Mouse (Mus musculus) stomach, adult 2 months (tissue): ENCODE data around the gene Zfp418. TPM values are rescaled to one million over a fixed set of nuclear protein-coding genes. Genes with fewer than 3 reads are reported as not detected.

Source experiments
- polyA plus RNA-seq: library from polyadenylated mRNA; depleted of rRNA; stranded (reverse); fragments of >200 nt; gene quantifications from 2 replicates; pipeline ENCODE4 v1.2.3, GENCODE M21; 2012; rRNA removed

The Zfp418 gene
- polyA plus RNA-seq: 0.09 and 0.13 TPM in 2 replicates

DNA sequence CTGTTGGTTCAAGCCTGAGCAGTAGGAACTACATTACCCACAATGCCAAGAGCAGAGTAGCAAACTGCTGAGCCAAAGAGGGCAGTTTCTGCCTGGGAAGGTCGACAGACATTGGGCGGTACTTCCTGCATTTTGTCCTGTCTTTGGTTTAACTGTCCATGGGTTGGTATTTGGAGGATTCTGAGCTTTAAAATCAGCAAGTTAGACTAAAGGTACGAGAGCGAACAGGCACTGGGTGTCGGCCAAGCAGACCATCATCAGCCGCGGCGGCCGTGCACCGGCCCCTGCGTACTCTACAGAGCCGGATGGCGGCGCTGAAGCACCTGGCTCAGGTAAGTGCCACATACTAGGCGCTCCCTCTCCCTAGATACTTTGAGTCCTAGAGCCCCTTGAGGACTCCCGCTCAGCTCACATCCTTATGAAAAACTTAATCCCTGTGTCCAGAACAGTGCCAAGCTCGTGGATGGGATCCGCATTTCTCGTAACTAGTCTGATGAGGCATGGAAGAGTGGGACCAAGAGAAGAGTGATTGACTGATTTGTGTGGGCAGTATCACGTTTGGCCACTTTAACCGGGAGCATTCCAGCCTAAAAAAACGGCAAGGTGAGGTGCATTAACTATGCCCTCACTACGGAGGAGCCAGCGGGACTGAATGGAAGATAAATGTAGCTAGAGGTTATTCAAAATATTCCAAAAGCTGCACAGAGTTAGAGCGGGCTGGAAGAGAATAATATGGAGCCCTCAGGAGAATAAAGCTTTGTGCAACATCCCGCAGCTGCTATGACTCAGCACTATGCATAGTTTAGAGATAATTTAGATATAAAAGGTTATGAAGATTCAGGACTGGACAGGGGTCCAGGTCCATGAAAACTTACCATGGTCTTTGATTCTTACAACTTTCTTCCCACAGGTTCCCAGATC, at the start of gene Zfp418:
Gene Zfp418, plus strand, starts transcription at position 104 of the 921 bp plus-strand sequence.

GRCm38 (mm10) chr7:7136379-7136866, 34.7 kb upstream of the Zfp418 start, which contains the start of gene Zfp773:
Zfp773 (minus strand) TSS chr7:7136755.

DNA sequence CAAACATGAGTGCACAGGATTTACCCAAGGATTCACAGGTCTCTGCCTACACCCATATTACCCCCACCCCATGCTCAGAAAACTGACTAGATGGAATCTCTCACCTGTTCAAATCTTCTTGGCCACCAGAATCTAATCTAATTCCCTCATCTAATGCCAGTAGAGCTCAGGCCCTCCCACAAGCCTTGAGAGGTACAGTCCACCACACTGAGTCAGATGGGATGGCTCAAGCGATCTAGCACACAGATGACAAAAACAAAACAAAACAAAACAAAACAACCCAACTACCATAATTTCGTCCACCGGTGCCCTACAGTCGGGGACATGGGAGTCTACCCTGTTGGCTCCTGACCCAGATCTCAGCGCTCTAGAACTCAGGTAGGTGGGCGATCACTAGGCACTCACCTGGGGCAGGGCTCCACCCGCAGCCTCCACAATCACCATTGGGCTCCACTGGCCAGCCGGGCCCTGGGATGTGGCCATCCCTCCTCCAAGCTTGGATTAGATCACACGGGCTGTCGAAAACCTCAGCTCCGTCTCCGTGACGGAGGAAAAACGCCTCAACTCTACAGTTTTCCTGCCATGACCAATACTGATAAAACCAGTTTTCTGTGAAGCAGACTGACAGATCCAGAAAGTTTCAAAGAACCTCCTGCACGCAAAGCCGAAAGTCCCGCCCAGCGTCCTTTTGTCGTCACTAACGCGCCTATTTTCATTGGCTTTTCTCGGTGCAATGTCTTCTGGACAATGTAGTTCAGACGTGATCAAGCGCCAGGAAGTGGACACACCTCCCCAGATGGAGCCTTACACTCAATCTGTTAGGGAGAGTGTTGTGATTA, 38.4 kb downstream of the Zfp418 start, which contains the start of gene Zfp772:
Gene Zfp772, minus strand, starts transcription at position 686 of the 839 bp plus-strand sequence.

Other genes with a start within 250 kb of the Zfp418 start
- not detected in 2 replicates for gene Aurkc, start 176.0 kb upstream of the Zfp418 start, polyA plus RNA-seq
- gene Zfp954, start 49.8 kb upstream of the Zfp418 start, polyA plus RNA-seq: 2.5 and 4.6 TPM in 2 replicates
- 0.05 TPM in 2 replicates for gene Zfp773, start 34.6 kb upstream of the Zfp418 start, polyA plus RNA-seq
- 0.55 and 0.56 TPM in 2 replicates for gene Zfp772, start 38.7 kb downstream of the Zfp418 start, polyA plus RNA-seq
- not detected in 2 replicates for gene Vmn2r29, start 76.0 kb downstream of the Zfp418 start, polyA plus RNA-seq
- 0.11 and 0.38 TPM in 2 replicates for gene Gm45844, start 107.0 kb downstream of the Zfp418 start, polyA plus RNA-seq
- 6.9 and 8.4 TPM in 2 replicates for gene Clcn4, start 129.5 kb downstream of the Zfp418 start, polyA plus RNA-seq
- gene Vmn2r30, start 166.3 kb downstream of the Zfp418 start, polyA plus RNA-seq: not detected in 2 replicates
- not detected in 2 replicates for gene Gm45783, start 203.2 kb downstream of the Zfp418 start, polyA plus RNA-seq
- gene Vmn2r31, start 228.4 kb downstream of the Zfp418 start, polyA plus RNA-seq: not detected in 2 replicates